25 mouse cellular contexts compared by ENCODE assay signal in the genomic region with DNA sequence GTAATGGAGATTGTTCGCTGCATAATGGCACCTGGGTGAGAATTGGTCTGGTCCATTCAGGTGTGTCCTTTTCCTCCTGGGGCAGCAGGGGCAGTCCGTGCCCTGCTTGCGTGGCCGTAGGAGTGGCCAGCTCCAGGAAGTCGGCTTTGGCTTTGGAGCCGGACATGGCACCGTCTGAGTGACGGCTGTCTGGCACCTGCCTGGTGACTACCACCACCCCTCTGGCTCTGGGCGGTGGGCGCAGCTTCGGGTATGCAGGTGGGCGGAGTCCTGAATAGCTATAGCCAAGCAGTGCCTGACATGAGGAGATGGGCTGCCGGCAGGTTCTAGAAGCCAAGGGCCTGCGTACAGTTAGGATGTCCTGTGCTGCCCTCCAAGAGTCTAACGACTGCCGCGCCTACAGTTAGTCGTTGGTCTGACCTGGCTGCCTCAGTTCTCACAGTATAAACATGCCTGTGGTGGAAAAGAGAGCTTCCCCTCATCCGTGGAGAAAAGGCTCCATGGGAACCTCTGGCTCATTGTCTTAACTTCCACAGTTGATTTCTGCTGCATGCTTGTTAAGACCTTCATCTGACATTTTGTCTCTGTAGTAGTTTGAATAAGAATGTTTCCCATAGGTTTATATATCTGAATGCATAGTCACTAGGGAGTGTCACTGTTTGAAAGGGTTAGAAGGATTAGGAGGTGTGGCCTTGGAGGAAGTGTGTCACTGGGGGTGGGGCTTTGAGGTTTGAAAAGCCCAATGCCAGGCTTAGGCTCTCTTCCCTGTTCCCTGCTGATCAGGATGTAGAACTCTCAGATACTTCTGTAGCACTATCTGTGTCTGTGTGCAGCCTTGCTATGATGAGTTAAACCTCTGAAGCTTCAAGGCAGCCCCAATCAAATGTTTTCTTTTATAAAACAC. TPM values are rescaled to one million over a fixed set of nuclear protein-coding genes. Genes with fewer than 3 reads are reported as not detected.
DNase-seq lines count a peak whose midpoint lies in the region; ATAC-seq and TF ChIP-seq lines count a peak whose summit lies in the region.
"Had no signal": no experiment of that assay in that cellular context is flagged by ENCODE, and none has a peak within 500 bp of the region (broad histone marks: within the 10 kb centered on the region; RNA-seq: fewer than 3 reads in every experiment).

No protein-coding gene starts in this region.

- H3K4me1 ChIP-seq in liver, embryonic 11.5 days (replicated peaks; ENCODE audit: control insufficient read depth, insufficient read depth, low read length) = no peaks in the 10 kb centered on the region
- H3K4me1 ChIP-seq in liver, postnatal 0 days (ENCODE audit: insufficient read depth) = no peaks in the 10 kb centered on the region
- H3K4me1 ChIP-seq in E14TG2a.4 (replicated peaks; ENCODE audit: low read depth, low read length) (peaks cover 38% of the 10 kb centered on the region), MEL (ENCODE audit: control insufficient read depth in 1 of 2, insufficient read depth in 2 of 2, low read length in 2 of 2) (peaks cover 0 to 2% of the 10 kb centered on the region in 2 experiments; a peak in 1 of 4 replicates)
- H3K4me1 ChIP-seq in liver, embryonic 16.5 days (ENCODE audit: control insufficient read depth, low read depth, low read length) = no peaks in the 10 kb centered on the region
- H3K4me1 ChIP-seq: embryonic facial prominence, embryonic 15.5 days; forebrain, embryonic 15.5 days; lung, embryonic 15.5 days; midbrain, embryonic 10.5 days; stomach, embryonic 15.5 days had no signal

- H3K9ac ChIP-seq in liver, embryonic 11.5 days (ENCODE audit: low read depth, low read length) = no peak overlapping the region
- no peak overlapping the region for H3K9ac ChIP-seq in liver, postnatal 0 days (replicated peaks)
- H3K9ac ChIP-seq in MEL (ENCODE audit: control insufficient read depth, low read depth, low read length, poor library complexity, severe bottlenecking) = no peak overlapping the region
- no peak overlapping the region for H3K9ac ChIP-seq in liver, embryonic 16.5 days (ENCODE audit: low read depth, low read length)
- H3K9ac ChIP-seq: embryonic facial prominence, embryonic 15.5 days; forebrain, embryonic 15.5 days; lung, embryonic 15.5 days; stomach, embryonic 15.5 days had no signal

- no peak for DNase-seq in liver, embryonic 11.5 days (ENCODE audit: low spot score)
- no peak for DNase-seq in liver, postnatal 0 days
- DNase-seq in MEL (ENCODE audit: low read depth, low spot score) = peak; percentile 44
- no peak for DNase-seq in cerebellum, postnatal 36 days
- DNase-seq in urinary bladder, postnatal 25 days (ENCODE audit: low spot score) = no peak
- no peak for DNase-seq in layer of hippocampus, adult 11-12 months (ENCODE audit: low spot score)
- DNase-seq: adrenal gland, postnatal 14 days; cerebellum, adult 8-10 months; gastrocnemius, postnatal 10 days; heart, adult 11 months; heart, postnatal 10 days; kidney, postnatal 10 days had no signal

- TF ChIP-seq RAD21 in MEL (IDR thresholded peaks at IDR 0.05; ENCODE audit: low read depth, low read length) = no peak

- no peak overlapping the region for H3K4me2 ChIP-seq in liver, embryonic 11.5 days
- H3K4me2 ChIP-seq in liver, postnatal 0 days (ENCODE audit: low read depth, low read length) = no peak overlapping the region
- no peak overlapping the region for H3K4me2 ChIP-seq in liver, embryonic 16.5 days (ENCODE audit: low read depth, low read length)
- H3K4me2 ChIP-seq: embryonic facial prominence, embryonic 15.5 days; forebrain, embryonic 15.5 days; heart, embryonic 11.5 days; lung, embryonic 15.5 days; stomach, embryonic 15.5 days had no signal

- H3K36me3 ChIP-seq in liver, embryonic 11.5 days (ENCODE audit: control insufficient read depth, insufficient read depth, low read length) = 0 out of 2 replicates have a peak, but pooled peaks cover 2% of the 10 kb centered on the region
- no peaks in the 10 kb centered on the region for H3K36me3 ChIP-seq in liver, postnatal 0 days (replicated peaks; ENCODE audit: insufficient read depth, low read length)
- peaks cover 16% of the 10 kb centered on the region; the same call in 1 of the 2 replicates for H3K36me3 ChIP-seq in E14TG2a.4 (ENCODE audit: insufficient read depth, low read length)
- H3K36me3 ChIP-seq in MEL (ENCODE audit: control insufficient read depth in 1 of 2, insufficient read depth in 2 of 2, low read length in 2 of 2) = peaks cover 1 to 5% of the 10 kb centered on the region in 2 experiments; a peak in 3 of 4 replicates
- H3K36me3 ChIP-seq in liver, embryonic 16.5 days (ENCODE audit: control insufficient read depth, insufficient read depth) = no peaks in the 10 kb centered on the region
- H3K36me3 ChIP-seq: forebrain, embryonic 15.5 days; lung, embryonic 15.5 days; stomach, embryonic 15.5 days had no signal

- 86% methylated on average over 19 of the region's 19 CpGs for WGBS in liver, embryonic 11.5 days
- 90% methylated on average over 19 of the region's 19 CpGs for WGBS in liver, postnatal 0 days (ENCODE audit: insufficient replicate concordance)
- 81% methylated on average over 19 of the region's 19 CpGs for WGBS in liver, embryonic 16.5 days (ENCODE audit: insufficient replicate concordance)

- no peaks in the 10 kb centered on the region for H3K9me3 ChIP-seq in liver, embryonic 11.5 days (ENCODE audit: control insufficient read depth, low read length)
- H3K9me3 ChIP-seq in liver, postnatal 0 days (ENCODE audit: low read length) = no peaks in the 10 kb centered on the region
- no peaks in the 10 kb centered on the region for H3K9me3 ChIP-seq in E14TG2a.4 (ENCODE audit: low read length)
- H3K9me3 ChIP-seq in MEL (replicated peaks; ENCODE audit: insufficient read depth, low read length) = no peaks in the 10 kb centered on the region
- H3K9me3 ChIP-seq in liver, embryonic 16.5 days (replicated peaks; ENCODE audit: control insufficient read depth, low read length) = no peaks in the 10 kb centered on the region
- H3K9me3 ChIP-seq: embryonic facial prominence, embryonic 15.5 days; forebrain, embryonic 15.5 days; G1E; lung, embryonic 15.5 days; midbrain, embryonic 10.5 days; stomach, embryonic 15.5 days had no signal

- TF ChIP-seq EP300 in liver, postnatal 0 days (IDR thresholded peaks at IDR 0.05; ENCODE audit: low read depth) = no peak
- TF ChIP-seq EP300 in MEL (IDR thresholded peaks at IDR 0.05; ENCODE audit: low read depth in 1 of 2, low read length in 2 of 2) = no peak

- H3K27ac ChIP-seq in liver, embryonic 11.5 days (ENCODE audit: low read depth, low read length) = no peak overlapping the region
- H3K27ac ChIP-seq in liver, postnatal 0 days (ENCODE audit: low read depth) = no peak overlapping the region
- no peak overlapping the region for H3K27ac ChIP-seq in MEL (ENCODE audit: control insufficient read depth, low read depth, low read length)
- no peak overlapping the region for H3K27ac ChIP-seq in liver, embryonic 16.5 days (ENCODE audit: low read length)
- H3K27ac ChIP-seq: embryonic facial prominence, embryonic 15.5 days; forebrain, embryonic 15.5 days; hindbrain, postnatal 0 days; lung, embryonic 15.5 days; midbrain, embryonic 10.5 days; stomach, embryonic 15.5 days had no signal

- H3K27me3 ChIP-seq in liver, embryonic 11.5 days (replicated peaks; ENCODE audit: control insufficient read depth, insufficient read depth, low read length) = no peaks in the 10 kb centered on the region
- H3K27me3 ChIP-seq in liver, postnatal 0 days (ENCODE audit: insufficient read depth, low read length) = no peaks in the 10 kb centered on the region
- no peaks in the 10 kb centered on the region for H3K27me3 ChIP-seq in E14TG2a.4 (ENCODE audit: insufficient read depth, low read length)
- H3K27me3 ChIP-seq in MEL (ENCODE audit: control insufficient read depth in 1 of 2, insufficient read depth in 2 of 2, low read length in 2 of 2) = no peaks in the 10 kb centered on the region
- H3K27me3 ChIP-seq in liver, embryonic 16.5 days (ENCODE audit: control insufficient read depth, insufficient read depth, low read depth, low read length) = no peaks in the 10 kb centered on the region
- H3K27me3 ChIP-seq: embryonic facial prominence, embryonic 15.5 days; forebrain, embryonic 15.5 days; lung, embryonic 15.5 days; stomach, embryonic 15.5 days had no signal

- no peak overlapping the region for H3K4me3 ChIP-seq in liver, embryonic 11.5 days (ENCODE audit: low read depth, low read length)
- no peak overlapping the region for H3K4me3 ChIP-seq in liver, postnatal 0 days (ENCODE audit: low read depth, low read length)
- H3K4me3 ChIP-seq in E14TG2a.4 (replicated peaks; ENCODE audit: low read length) (peak overlapping the region; percentile 70), MEL (ENCODE audit: control insufficient read depth in 1 of 2, insufficient read depth in 1 of 2, low read depth in 2 of 2, low read length in 2 of 2) (no peak overlapping the region)
- H3K4me3 ChIP-seq in liver, embryonic 16.5 days (ENCODE audit: low read depth, low read length) = no peak overlapping the region
- H3K4me3 ChIP-seq: embryonic facial prominence, embryonic 15.5 days; forebrain, embryonic 15.5 days; lung, embryonic 15.5 days; midbrain, embryonic 10.5 days; myocyte; stomach, embryonic 15.5 days had no signal

- TF ChIP-seq POLR2A in MEL (IDR thresholded peaks at IDR 0.05; ENCODE audit: control insufficient read depth in 1 of 2, insufficient read depth in 1 of 2, low read depth in 1 of 2, low read length in 2 of 2, poor library complexity in 1 of 2) = no peak

- H3K79me2 ChIP-seq in MEL (ENCODE audit: control insufficient read depth, insufficient read depth, low read length, poor library complexity) = no peaks in the 10 kb centered on the region

- TF ChIP-seq CTCF in liver, postnatal 0 days (IDR thresholded peaks at IDR 0.05; ENCODE audit: low read depth) = no peak
- TF ChIP-seq CTCF in E14TG2a.4 (conservative IDR thresholded peaks at IDR 0.05; ENCODE audit: low read length) = no peak
- TF ChIP-seq CTCF in MEL (IDR thresholded peaks at IDR 0.05 in 2 of 3, conservative IDR thresholded peaks at IDR 0.05 in 1 of 3; ENCODE audit: control insufficient read depth in 1 of 3, insufficient read depth in 1 of 3, low read depth in 2 of 3, low read length in 3 of 3, poor library complexity in 1 of 3, severe bottlenecking in 1 of 3) = no peak

- peak; percentile 48 for ATAC-seq in liver, embryonic 11.5 days (replicated peaks; ENCODE audit: low FRiP score)
- no peak for ATAC-seq in liver, postnatal 0 days
- ATAC-seq in liver, embryonic 16.5 days (ENCODE audit: low read depth) = 0 out of 2 replicates have a peak, but pooled peaks have one; percentile 24
- ATAC-seq: forebrain, embryonic 15.5 days; hindbrain, postnatal 0 days; intestine, postnatal 0 days; midbrain, embryonic 16.5 days had no signal

RNA-seq across cellular contexts. Expression of a gene that starts 13.7 kb away (rescaled TPM):
- polyA plus RNA-seq in liver, embryonic 11.5 days (2014; fragmentation: Nextera tagmentation; extraction: Ambion mirVana) = 30.1 and 35.5 TPM in 2 replicates
- polyA plus RNA-seq in liver, postnatal 0 days (2015; fragmentation: Nextera tagmentation; extraction: Ambion mirVana) = 10.4 and 10.8 TPM in 2 replicates
- total RNA-seq in MEL (2012; rRNA removed) = 18.6 and 18.8 TPM in 2 replicates
- polyA plus RNA-seq in MEL (2012; ENCODE audit: insufficient read depth in 1 of 2, insufficient read length in 2 of 2, low read depth in 1 of 2, low replicate concordance in 2 of 2, missing spikeins in 1 of 2) = 10 to 100 TPM in 1 of 2 experiments, not detected in 1; 14.1 TPM
- polyA plus RNA-seq in liver, embryonic 16.5 days (2015; fragmentation: Nextera tagmentation; extraction: Ambion mirVana) = 10.4 and 12.7 TPM in 2 replicates

RNA-seq across cellular contexts. Expression of a gene that starts 13.8 kb away (rescaled TPM):
- polyA plus RNA-seq in liver, embryonic 11.5 days (2014; fragmentation: Nextera tagmentation; extraction: Ambion mirVana) = 42.4 and 47.4 TPM in 2 replicates
- polyA plus RNA-seq in liver, postnatal 0 days (2015; fragmentation: Nextera tagmentation; extraction: Ambion mirVana) = 25.5 and 26.2 TPM in 2 replicates
- total RNA-seq in MEL (2012; rRNA removed) = 22.8 and 26.7 TPM in 2 replicates
- polyA plus RNA-seq in MEL (2012; ENCODE audit: insufficient read depth in 1 of 2, insufficient read length in 2 of 2, low read depth in 1 of 2, low replicate concordance in 2 of 2, missing spikeins in 1 of 2) = 10 to 100 TPM in 1 of 2 experiments, not detected in 1; 21.8 TPM
- polyA plus RNA-seq in liver, embryonic 16.5 days (2015; fragmentation: Nextera tagmentation; extraction: Ambion mirVana) = 22.2 and 22.3 TPM in 2 replicates
